Mouse (Mus musculus) gastrocnemius, postnatal 14 days (tissue): ENCODE data around the gene Npsr1. TPM values are rescaled to one million over a fixed set of nuclear protein-coding genes. Genes with fewer than 3 reads are reported as not detected.

ENCODE experiments used
- DNase-seq: peaks from one replicate; pipeline ENCODE4 v3.0.0; 2021; ENCODE audit warnings: mixed read lengths
- intact Hi-C: fragments of 180-260 bp; cut with DNase I; formaldehyde crosslinking; loops from one replicate; pipeline ENCODE4 v1.15.1; 2025; ENCODE audit warnings: low total_unique reads
- total RNA-seq, 2 experiments: library from RNA; stranded (reverse); gene quantifications; 2 replicates each; pipeline ENCODE4 v1.2.3; 2021

Gene Npsr1
- total RNA-seq, 2 experiments from 2014 or later = not detected

DNA sequence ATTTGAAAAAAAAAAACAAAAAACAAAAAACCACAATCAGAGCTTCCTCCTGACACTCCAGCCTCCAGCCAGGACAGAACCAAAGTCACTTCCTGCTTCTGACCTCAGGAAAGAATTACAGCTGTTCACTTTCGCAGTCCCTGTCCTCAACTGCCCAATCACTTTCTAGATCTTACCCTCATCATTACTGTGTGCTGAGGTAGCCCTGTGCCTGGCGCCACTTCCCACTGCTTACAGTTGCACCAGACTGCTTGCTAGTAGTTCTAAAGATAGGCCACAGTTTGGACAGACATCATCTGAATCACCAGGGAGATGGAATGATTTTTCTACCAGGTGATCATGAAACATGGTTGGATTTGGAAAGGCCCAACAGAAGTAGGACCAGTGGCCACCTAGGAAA is 251.7 kb downstream of the Npsr1 start:
- intact Hi-C loops = no loop called here
- DNase-seq = no peak

DNA sequence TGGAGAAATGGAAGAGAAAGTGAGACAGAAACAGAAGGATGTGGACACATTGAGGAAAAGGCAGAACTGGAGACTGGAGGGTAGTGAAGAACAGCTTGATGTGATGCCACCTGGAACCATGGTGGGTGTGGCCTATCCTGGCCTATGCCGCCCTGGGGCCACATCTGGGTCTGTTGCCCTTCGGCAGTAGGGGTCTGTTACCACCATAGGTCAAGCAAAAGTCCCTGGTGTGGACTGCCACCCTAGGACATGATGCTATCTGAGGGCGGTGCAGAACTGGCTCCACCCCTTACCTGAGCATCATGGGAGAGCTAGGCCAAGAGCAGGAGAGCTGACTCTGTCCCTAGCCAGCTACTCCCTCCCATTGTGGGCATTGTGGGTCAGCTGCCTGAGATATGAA is 253.6 kb downstream of the Npsr1 start:
- no peak for DNase-seq
- intact Hi-C loops = no loop called here
